Mouse (Mus musculus) heart, postnatal 0 days (tissue): ENCODE results near the gene 1700023F06Rik.
"Not testable (repeated sequence)": the region's sequence is repeated elsewhere in the genome, so short reads cannot be mapped to it uniquely, and the experiment has no call there.

Experiments
- CTCF ChIP-seq: IDR thresholded peaks from 2 replicates; pipeline ENCODE4 v1.5.1; 2016; ENCODE audit warnings: antibody characterized with exemption, control low read depth, low read depth
- EP300 ChIP-seq: IDR thresholded peaks from 2 replicates; pipeline ENCODE4 v1.6.1; 2016; ENCODE audit warnings: antibody characterized with exemption, low read depth

GRCm38 (mm10) chr11:103222718-103223117 is 14.4 kb upstream of the 1700023F06Rik start:
- TF ChIP-seq CTCF, EP300: not testable (repeated sequence)
